Mouse (Mus musculus) telencephalon, adult 2 months (tissue): ENCODE measurements around the gene Slc25a22.
A peak's percentile ranks its signal among the peaks of the same experiment; 100 is the strongest.
"Not testable (repeated sequence)": the region's sequence is repeated elsewhere in the genome, so short reads cannot be mapped to it uniquely, and the experiment has no call there.

Experiments
- DNase-seq: peaks from one replicate; pipeline ENCODE4 v3.0.0-alpha.2; 2011; ENCODE audit warnings: low read depth, low spot score

Gene Slc25a22

GRCm38 (mm10) chr7:141413809-141414584 is 23.7 kb downstream of the Slc25a22 start, which contains the start of gene Gatd1:
TSS of gene Gatd1 (minus strand) at chr7:141414136.
- peak; percentile 97 for DNase-seq

GRCm38 (mm10) chr7:141413331-141413730 is 24.4 kb downstream of the Slc25a22 start:
- no peak for DNase-seq

- DNase-seq: no peak
These were observed 26.0 kb downstream of the Slc25a22 start for GRCm38 (mm10) chr7:141411667-141412066.

GRCm38 (mm10) chr7:141410631-141411030 is 27.1 kb downstream of the Slc25a22 start:
- no peak for DNase-seq

DNA sequence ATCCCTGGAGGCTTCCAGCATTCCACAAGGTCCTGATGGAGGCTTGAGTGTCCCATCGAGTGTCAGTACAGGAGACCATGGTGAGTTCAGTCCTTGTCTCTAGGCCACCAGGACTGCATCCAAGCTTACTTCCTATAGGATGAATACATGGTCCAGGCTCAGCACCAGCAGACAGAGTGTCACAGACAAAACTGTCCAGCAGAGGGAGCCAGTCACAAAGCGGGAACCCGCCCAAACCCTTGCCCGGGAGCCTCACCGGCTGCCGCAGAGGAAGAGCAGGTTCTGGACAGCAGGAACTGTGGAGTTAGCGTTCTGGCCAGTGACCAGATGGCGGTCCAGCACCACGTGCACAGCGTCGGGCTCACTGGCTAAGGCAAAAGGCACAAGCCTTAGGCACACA is 28.9 kb downstream of the Slc25a22 start:
- DNase-seq: no peak

DNA sequence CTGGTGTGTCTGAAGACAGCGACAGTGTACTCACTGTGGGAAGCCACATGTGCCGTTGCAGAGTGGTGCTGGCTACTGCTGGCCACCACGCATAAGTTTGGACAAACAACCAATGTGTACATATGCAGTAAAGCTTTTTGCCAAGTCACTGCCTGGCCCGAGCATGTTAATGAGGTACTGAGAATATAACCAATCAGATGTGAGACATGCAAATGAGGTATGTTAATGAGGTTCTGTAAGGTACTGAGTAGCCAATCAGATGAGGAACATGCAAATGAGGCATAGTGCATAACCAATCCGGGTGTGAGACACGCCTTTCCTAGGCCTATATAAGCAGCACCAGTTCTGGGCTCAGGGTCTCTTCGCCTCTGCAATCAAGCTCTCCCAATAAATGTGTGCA is 30.0 kb downstream of the Slc25a22 start:
- DNase-seq: not testable (repeated sequence)

DNA sequence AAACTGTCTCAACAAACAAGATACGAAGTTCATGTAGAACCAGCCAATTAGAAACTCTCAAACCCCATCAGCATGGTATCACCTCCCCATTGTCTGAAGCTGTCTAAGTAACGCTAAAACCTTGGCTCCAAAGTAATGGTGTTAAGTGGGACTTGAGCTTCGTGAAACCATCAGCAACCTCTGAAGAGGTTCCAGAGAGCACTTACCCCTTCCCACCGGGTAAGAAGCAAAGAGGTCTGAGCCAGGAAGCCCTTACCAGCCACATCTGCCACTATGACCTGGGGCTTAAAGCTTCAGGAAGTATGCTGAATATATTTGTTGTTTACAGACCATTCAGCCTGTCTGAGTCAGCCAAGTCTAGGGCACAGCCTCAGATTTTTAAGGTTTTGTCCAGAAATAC is 32.2 kb downstream of the Slc25a22 start:
- DNase-seq: no peak

DNA sequence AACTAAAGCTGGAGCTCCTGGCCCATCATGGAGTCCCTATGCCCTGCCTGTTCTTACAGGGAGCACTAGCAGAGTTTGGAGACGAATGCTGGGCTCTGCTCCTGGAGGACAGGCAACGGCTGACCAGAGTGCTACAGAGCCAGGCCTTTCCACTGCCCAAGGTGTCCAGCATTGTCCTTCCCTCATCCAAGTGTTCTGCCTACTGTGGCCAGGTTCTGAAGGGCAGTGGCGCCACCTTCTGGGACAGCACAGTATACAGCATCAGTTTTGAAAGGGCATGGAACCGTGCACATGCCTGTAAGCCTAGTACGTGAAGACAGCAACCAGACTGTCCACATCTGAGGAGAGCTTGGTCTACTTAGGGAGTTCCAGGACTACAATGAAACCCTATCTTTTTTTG is 34.4 kb downstream of the Slc25a22 start:
- no peak for DNase-seq

GRCm38 (mm10) chr7:141395348-141395747 is 42.3 kb downstream of the Slc25a22 start:
- no peak for DNase-seq

DNA sequence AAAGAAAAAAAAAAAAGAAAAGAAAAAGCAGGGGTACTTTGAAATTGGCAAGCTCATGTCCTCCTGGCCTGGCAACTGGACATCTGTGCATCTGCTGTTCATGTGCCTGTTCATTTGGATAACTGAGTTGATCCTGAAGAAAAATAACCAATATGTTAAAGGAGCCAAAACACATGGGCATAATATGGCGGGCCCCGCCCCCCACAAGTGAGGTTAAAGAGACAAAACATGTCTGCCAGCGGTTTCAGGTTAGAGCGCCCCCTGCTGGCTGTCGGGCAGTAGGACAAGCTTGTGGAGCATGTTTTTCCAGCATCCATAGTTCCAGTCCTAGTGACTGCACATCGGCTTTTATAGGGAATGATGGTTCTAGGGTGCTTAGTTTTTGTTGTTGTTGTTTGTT is 42.9 kb downstream of the Slc25a22 start:
- DNase-seq: no peak

DNA sequence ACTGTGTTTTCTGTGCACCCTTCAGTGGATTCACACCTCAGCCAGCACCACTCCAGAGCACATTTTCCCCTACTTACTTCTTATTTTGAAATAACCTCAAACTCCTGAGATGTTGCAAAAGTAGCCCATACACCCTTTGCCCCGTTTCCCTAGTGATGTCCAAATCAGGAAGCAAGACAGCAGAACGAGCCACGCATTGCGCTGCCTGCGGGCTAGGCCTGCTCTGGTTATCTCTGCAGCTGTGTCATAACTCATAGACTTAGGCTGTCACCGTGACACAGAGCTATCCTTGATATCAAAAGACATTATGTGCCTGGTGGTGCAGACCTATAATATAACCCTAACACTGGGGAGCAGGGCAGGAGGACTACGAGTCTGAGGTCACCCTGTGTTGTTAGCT is 43.5 kb downstream of the Slc25a22 start:
- no peak for DNase-seq

DNA sequence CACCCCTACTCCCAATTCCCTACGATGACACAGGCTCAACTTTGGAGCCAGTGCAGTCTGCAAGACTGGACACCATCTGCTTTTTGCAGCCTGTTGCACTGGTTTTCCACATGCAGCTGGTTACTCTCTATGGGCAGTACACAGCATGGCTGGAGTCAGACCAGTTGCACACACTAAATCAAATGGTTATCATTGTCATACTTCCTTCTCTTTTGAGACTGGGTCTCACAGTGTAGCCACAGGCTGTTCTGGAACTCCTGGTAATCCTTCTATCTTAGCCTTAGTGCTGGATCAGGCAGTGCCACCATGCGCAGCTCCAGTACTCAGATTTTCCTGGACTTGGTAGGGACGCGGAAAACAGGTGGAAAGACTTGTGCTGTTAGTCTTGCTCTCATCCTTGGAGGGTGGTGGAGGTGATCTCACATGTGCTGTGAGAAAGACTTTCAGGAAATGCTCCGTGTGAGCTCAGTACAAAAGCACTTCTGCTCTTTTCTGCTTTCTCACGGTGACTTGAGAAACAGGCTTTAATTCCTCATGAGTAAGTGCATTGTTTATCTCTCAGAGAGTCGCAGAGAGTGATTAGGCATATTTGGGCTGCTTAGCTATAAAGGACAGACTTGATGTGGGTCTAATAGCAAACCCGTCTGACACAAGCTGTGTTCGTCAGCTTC is 45.0 kb downstream of the Slc25a22 start:
- no peak for DNase-seq

GRCm38 (mm10) chr7:141391625-141392551 is 45.8 kb downstream of the Slc25a22 start, which contains the start of gene Taldo1:
TSS of gene Taldo1 (plus strand) at chr7:141392199.
- peak; percentile 89 for DNase-seq

GRCm38 (mm10) chr7:141390326-141391259 is 47.1 kb downstream of the Slc25a22 start:
- no peak for DNase-seq

- DNase-seq: no peak
These were observed 49.1 kb downstream of the Slc25a22 start for GRCm38 (mm10) chr7:141388487-141389109.

- no peak for DNase-seq
These were observed 49.7 kb downstream of the Slc25a22 start for GRCm38 (mm10) chr7:141387807-141388486.

- DNase-seq: no peak
These were observed 56.4 kb downstream of the Slc25a22 start for GRCm38 (mm10) chr7:141381068-141381835.
